Mouse (Mus musculus): Measurements from ENCODE around the gene Rxrg.

Gene Rxrg

GRCm38 (mm10) chr1:167598255-167599081 lies at the start of gene Rxrg:
Gene Rxrg (plus strand): TSS chr1:167598384.
- peaks cover 34% of the 10 kb centered on the region for H3K4me1 ChIP-seq (replicated peaks; ENCODE audit: low read depth, low read length)
- no peaks in the 10 kb centered on the region for H3K36me3 ChIP-seq (ENCODE audit: insufficient read depth, low read length)
- H3K9me3 ChIP-seq (ENCODE audit: low read length), result no peaks in the 10 kb centered on the region
- no peak for TF ChIP-seq POU5F1 (IDR thresholded peaks at IDR 0.05; ENCODE audit: borderline replicate concordance, low read length)
- no peak for TF ChIP-seq CTCF (conservative IDR thresholded peaks at IDR 0.05; ENCODE audit: low read length)
- no peak for TF ChIP-seq NANOG (IDR thresholded peaks at IDR 0.05; ENCODE audit: borderline replicate concordance, low read length)
- peak within 1 kb of the TSS; percentile 58 for H3K4me3 ChIP-seq (replicated peaks; ENCODE audit: low read length)
- peaks cover 73% of the 10 kb centered on the region for H3K27me3 ChIP-seq (ENCODE audit: insufficient read depth, low read length)

GRCm38 (mm10) chr1:167549324-167549723 lies 48.9 kb upstream of the Rxrg start:
- H3K4me1 ChIP-seq (replicated peaks; ENCODE audit: low read depth, low read length), result peaks cover 10% of the 10 kb centered on the region
- H3K27me3 ChIP-seq (ENCODE audit: insufficient read depth, low read length), result peaks cover 10% of the 10 kb centered on the region; the same call in 1 of the 2 replicates
- no peak overlapping the region for H3K4me3 ChIP-seq (replicated peaks; ENCODE audit: low read length)
- TF ChIP-seq CTCF (conservative IDR thresholded peaks at IDR 0.05; ENCODE audit: low read length) (no peak), NANOG (IDR thresholded peaks at IDR 0.05; ENCODE audit: borderline replicate concordance, low read length) (no peak), POU5F1 (IDR thresholded peaks at IDR 0.05; ENCODE audit: borderline replicate concordance, low read length) (no peak)
- no peaks in the 10 kb centered on the region for H3K9me3 ChIP-seq (ENCODE audit: low read length)
- no peaks in the 10 kb centered on the region for H3K36me3 ChIP-seq (ENCODE audit: insufficient read depth, low read length)

GRCm38 (mm10) chr1:167551601-167552000 lies 46.6 kb upstream of the Rxrg start:
- Histone ChIP-seq H3K4me3 (replicated peaks; ENCODE audit: low read length) (no peak overlapping the region), H3K27me3 (ENCODE audit: insufficient read depth, low read length) (peaks cover 10% of the 10 kb centered on the region; the same call in 1 of the 2 replicates), H3K36me3 (ENCODE audit: insufficient read depth, low read length) (no peaks in the 10 kb centered on the region), H3K9me3 (ENCODE audit: low read length) (no peaks in the 10 kb centered on the region), H3K4me1 (replicated peaks; ENCODE audit: low read depth, low read length) (peaks cover 10% of the 10 kb centered on the region)
- no peak for TF ChIP-seq NANOG (IDR thresholded peaks at IDR 0.05; ENCODE audit: borderline replicate concordance, low read length)
- no peak for TF ChIP-seq CTCF (conservative IDR thresholded peaks at IDR 0.05; ENCODE audit: low read length)
- TF ChIP-seq POU5F1 (IDR thresholded peaks at IDR 0.05; ENCODE audit: borderline replicate concordance, low read length), result no peak

GRCm38 (mm10) chr1:167553959-167554526 lies 44.1 kb upstream of the Rxrg start:
- no peaks in the 10 kb centered on the region for H3K9me3 ChIP-seq (ENCODE audit: low read length)
- no peak for TF ChIP-seq CTCF (conservative IDR thresholded peaks at IDR 0.05; ENCODE audit: low read length)
- TF ChIP-seq POU5F1 (IDR thresholded peaks at IDR 0.05; ENCODE audit: borderline replicate concordance, low read length), result no peak
- no peak for TF ChIP-seq NANOG (IDR thresholded peaks at IDR 0.05; ENCODE audit: borderline replicate concordance, low read length)
- H3K36me3 ChIP-seq (ENCODE audit: insufficient read depth, low read length), result no peaks in the 10 kb centered on the region
- peaks cover 10% of the 10 kb centered on the region for H3K4me1 ChIP-seq (replicated peaks; ENCODE audit: low read depth, low read length)
- peaks cover 10% of the 10 kb centered on the region; the same call in 1 of the 2 replicates for H3K27me3 ChIP-seq (ENCODE audit: insufficient read depth, low read length)
- H3K4me3 ChIP-seq (replicated peaks; ENCODE audit: low read length), result no peak overlapping the region

GRCm38 (mm10) chr1:167566571-167566970 lies 31.6 kb upstream of the Rxrg start:
- TF ChIP-seq CTCF (conservative IDR thresholded peaks at IDR 0.05; ENCODE audit: low read length), result no peak
- TF ChIP-seq NANOG (IDR thresholded peaks at IDR 0.05; ENCODE audit: borderline replicate concordance, low read length), result no peak
- no peak for TF ChIP-seq POU5F1 (IDR thresholded peaks at IDR 0.05; ENCODE audit: borderline replicate concordance, low read length)

GRCm38 (mm10) chr1:167579131-167579530 lies 19.1 kb upstream of the Rxrg start:
- Histone ChIP-seq H3K36me3 (ENCODE audit: insufficient read depth, low read length) (no peaks in the 10 kb centered on the region), H3K4me1 (replicated peaks; ENCODE audit: low read depth, low read length) (peaks cover 16% of the 10 kb centered on the region), H3K9me3 (ENCODE audit: low read length) (no peaks in the 10 kb centered on the region), H3K4me3 (replicated peaks; ENCODE audit: low read length) (no peak overlapping the region), H3K27me3 (ENCODE audit: insufficient read depth, low read length) (peaks cover 25% of the 10 kb centered on the region)
- TF ChIP-seq POU5F1 (IDR thresholded peaks at IDR 0.05; ENCODE audit: borderline replicate concordance, low read length), result no peak
- no peak for TF ChIP-seq NANOG (IDR thresholded peaks at IDR 0.05; ENCODE audit: borderline replicate concordance, low read length)
- TF ChIP-seq CTCF (conservative IDR thresholded peaks at IDR 0.05; ENCODE audit: low read length), result no peak

More at GRCm38 (mm10) chr1:167566571-167566970, 31.6 kb upstream of the Rxrg start:
- H3K4me3 ChIP-seq (replicated peaks; ENCODE audit: low read length), result no peak overlapping the region
- peaks cover 18% of the 10 kb centered on the region for H3K4me1 ChIP-seq (replicated peaks; ENCODE audit: low read depth, low read length)
- H3K27me3 ChIP-seq (ENCODE audit: insufficient read depth, low read length), result peaks cover 1% of the 10 kb centered on the region
- H3K9me3 ChIP-seq (ENCODE audit: low read length), result no peaks in the 10 kb centered on the region; the same call in none of the 2 replicates
- H3K36me3 ChIP-seq (ENCODE audit: insufficient read depth, low read length), result no peaks in the 10 kb centered on the region

- no peaks in the 10 kb centered on the region for H3K36me3 ChIP-seq (ENCODE audit: insufficient read depth, low read length)
- H3K4me1 ChIP-seq (replicated peaks; ENCODE audit: low read depth, low read length), result peaks cover 20% of the 10 kb centered on the region
- no peaks in the 10 kb centered on the region for H3K9me3 ChIP-seq (ENCODE audit: low read length)
- H3K4me3 ChIP-seq (replicated peaks; ENCODE audit: low read length), result 0 out of 2 replicates have a peak overlapping the region, but pooled peaks have one; percentile 26
- TF ChIP-seq NANOG (IDR thresholded peaks at IDR 0.05; ENCODE audit: borderline replicate concordance, low read length), result no peak
- TF ChIP-seq POU5F1 (IDR thresholded peaks at IDR 0.05; ENCODE audit: borderline replicate concordance, low read length), result no peak
- TF ChIP-seq CTCF (conservative IDR thresholded peaks at IDR 0.05; ENCODE audit: low read length), result no peak
- peaks cover 42% of the 10 kb centered on the region for H3K27me3 ChIP-seq (ENCODE audit: insufficient read depth, low read length)
These were observed 15.0 kb upstream of the Rxrg start for GRCm38 (mm10) chr1:167583195-167583594.

GRCm38 (mm10) chr1:167583888-167584287 lies 14.3 kb upstream of the Rxrg start:
- Histone ChIP-seq H3K27me3 (ENCODE audit: insufficient read depth, low read length) (peaks cover 45% of the 10 kb centered on the region), H3K4me1 (replicated peaks; ENCODE audit: low read depth, low read length) (peaks cover 20% of the 10 kb centered on the region), H3K4me3 (replicated peaks; ENCODE audit: low read length) (no peak overlapping the region), H3K9me3 (ENCODE audit: low read length) (no peaks in the 10 kb centered on the region), H3K36me3 (ENCODE audit: insufficient read depth, low read length) (no peaks in the 10 kb centered on the region)
- TF ChIP-seq POU5F1 (IDR thresholded peaks at IDR 0.05; ENCODE audit: borderline replicate concordance, low read length), result no peak
